Mouse (Mus musculus): Measurements from ENCODE around the gene Slc29a2.

Gene Slc29a2

GRCm38 (mm10) chr19:5032686-5033085, 9.0 kb downstream of the Slc29a2 start:
- in situ Hi-C loops (cut with MseI, MboI) = no loop called here

GRCm38 (mm10) chr19:5036577-5036976, 12.9 kb downstream of the Slc29a2 start:
- in situ Hi-C loops (cut with MseI, MboI) = no loop called here

DNA sequence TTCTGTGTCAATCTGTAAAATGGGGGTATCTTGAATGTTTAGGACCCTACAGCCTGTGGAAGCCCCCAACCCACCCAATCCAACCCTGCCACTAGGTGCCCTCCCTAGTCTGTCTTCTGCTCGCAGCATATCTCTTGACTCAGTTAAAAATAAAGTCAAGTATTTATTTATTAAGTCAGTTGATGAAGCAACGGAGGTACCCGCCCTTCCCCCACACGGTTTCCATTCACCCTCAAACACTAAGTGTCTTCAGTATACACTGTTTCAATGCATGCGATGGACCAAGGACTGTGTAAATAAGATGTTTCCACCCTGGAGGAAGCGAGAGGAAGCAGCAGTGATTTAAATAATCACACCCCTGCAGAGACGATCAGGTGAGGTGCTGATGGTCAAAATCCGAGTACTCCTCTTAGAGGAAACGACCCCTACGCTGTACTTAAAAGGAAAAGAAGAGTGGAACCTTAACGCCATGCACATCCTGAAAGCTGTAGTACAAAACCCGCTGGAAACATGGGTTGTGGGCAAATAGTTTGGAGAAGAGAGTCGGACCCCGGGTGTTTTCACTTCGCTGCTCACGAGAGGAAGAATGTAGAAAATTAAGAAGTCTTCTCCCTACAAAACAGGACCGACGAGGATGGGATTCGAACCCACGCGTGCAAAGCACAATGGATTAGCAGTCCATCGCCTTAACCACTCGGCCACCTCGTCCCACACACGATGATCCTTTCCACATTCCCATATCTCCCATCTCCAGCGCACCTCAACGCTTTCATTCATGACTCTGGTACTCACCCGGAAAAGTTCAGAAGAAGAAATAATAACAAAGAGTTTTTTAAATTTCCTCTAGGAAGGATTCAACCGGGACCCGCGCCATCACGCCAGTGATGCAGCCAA, 14.3 kb downstream of the Slc29a2 start:
- in situ Hi-C loops (cut with MseI, MboI) = no loop called here

GRCm38 (mm10) chr19:5038709-5039156, 15.1 kb downstream of the Slc29a2 start, which contains the start of the genes B4gat1 and AC124502.3:
TSS of gene B4gat1 (plus strand) at chr19:5038826.
TSS of gene AC124502.3 (plus strand) at chr19:5038891.
- in situ Hi-C loops (cut with MseI, MboI) = no loop called here

DNA sequence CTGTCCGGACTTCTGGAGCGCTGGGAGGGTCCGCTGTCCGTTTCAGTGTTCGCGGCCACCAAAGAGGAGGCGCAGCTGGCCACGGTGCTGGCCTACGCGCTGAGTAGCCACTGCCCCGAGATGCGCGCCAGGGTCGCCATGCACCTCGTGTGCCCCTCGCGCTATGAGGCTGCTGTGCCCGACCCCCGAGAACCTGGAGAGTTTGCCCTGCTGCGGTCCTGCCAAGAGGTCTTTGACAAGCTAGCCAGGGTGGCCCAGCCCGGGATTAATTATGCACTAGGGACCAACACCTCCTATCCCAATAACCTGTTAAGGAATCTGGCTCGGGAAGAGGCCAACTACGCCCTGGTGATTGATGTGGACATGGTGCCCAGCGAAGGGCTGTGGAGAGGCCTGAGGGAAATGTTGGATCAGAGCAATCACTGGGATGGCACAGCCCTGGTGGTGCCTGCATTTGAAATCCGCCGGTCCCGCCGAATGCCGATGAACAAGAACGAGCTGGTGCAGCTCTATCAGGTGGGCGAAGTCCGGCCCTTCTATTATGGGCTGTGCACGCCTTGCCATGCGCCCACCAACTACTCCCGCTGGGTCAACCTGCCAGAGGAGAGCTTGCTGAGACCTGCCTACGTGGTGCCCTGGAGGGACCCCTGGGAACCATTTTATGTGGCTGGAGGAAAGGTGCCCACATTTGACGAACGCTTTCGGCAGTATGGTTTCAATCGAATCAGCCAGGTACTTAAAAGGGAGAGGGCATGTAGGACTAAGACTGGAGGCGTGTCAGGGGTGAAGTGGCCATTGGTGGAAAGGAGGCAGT, 15.8 kb downstream of the Slc29a2 start:
- in situ Hi-C loops (cut with MseI, MboI) = no loop called here

- in situ Hi-C loops (cut with MseI, MboI) = no loop called here
Measured at GRCm38 (mm10) chr19:5040862-5041523, 17.3 kb downstream of the Slc29a2 start, which contains the start of gene Brms1. TSS of gene Brms1 (plus strand) at chr19:5041354.

DNA sequence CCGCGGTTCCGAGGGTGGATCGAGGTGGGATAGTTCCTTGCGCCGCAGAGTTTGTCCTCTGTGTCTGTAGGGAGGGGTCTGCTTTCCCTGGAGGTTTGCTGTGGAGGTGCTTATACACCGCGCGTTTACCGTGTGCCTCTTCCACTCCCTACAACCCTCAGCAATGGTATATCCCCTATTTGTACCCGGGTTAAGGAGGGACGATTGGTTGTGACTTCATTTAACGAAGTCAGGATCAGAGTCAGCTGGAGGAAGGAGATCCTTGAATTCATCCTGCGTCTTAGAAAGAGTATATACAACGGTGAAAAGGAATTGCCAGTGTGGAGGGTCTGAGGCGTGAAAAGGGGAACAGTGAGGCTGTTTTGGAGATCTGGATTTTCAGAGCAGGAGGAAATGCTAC, 17.9 kb downstream of the Slc29a2 start:
- in situ Hi-C loops (cut with MseI, MboI) = no loop called here

DNA sequence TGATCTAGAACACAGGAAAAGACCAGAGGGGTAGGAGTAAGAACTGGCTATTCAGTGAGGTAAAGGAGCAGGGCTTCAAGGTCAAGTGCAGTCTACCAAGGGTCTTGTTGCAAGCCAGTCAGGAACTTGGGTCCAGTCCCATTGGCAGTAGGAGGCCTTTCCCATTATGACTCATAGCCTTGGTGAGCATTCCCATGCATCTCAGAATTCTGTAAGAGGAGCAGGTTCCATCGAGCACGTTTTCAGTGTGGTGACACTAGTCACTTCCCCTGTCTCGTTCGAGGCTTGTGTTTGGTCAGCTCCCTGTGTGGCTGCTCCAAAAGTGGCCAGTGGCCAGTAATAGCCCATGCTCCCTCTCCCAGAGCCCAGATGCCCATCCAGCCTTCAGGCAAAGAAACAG, 21.9 kb downstream of the Slc29a2 start:
- in situ Hi-C loops (cut with MseI, MboI) = no loop called here

- in situ Hi-C loops (cut with MseI, MboI) = no loop called here
Measured at GRCm38 (mm10) chr19:5048138-5049056, 24.7 kb downstream of the Slc29a2 start.

GRCm38 (mm10) chr19:5049325-5049724, 25.7 kb downstream of the Slc29a2 start:
- in situ Hi-C loops (cut with MseI, MboI) = no loop called here

DNA sequence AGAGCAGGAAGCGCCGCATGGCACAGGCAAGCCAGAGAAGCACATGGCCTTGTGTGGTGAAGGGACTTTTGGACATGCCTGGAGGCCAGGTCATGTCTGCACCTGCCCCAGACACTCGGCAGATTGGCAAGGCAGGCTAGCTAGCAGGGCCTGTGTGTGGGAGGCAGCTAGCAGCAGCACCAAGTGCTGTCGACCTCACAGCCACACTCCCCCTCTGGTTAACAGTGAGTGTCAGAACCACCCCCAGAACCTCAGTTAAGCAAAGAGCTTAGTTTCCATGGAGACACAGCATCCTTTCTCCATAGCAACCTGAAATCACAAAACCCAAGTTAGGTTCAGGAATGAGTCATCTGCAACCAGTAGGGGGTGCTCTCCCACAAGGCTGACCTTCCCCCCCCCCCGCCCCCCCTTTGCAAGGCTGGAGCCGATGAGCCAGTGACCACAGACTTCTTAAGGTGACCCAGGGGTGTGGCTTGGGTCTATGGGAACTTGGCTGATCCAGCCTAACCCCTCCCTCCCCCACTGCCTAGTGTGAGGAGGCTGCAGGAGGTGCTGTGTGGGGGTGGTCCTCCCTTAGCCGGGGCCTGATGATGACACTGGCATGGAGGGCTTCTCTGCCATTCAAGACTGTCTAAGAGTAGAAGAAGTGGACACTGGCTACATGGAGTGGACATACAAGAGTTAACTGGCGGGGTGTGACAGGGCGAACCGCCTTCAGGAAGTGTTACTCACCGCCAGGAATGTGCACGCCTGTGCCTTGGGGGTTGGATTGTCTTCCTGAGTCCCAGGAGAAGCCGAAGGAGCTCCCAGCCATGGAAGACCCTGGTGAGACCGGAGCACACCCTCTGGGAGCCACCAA, 26.6 kb downstream of the Slc29a2 start, which contains the start of gene Rin1:
Gene Rin1 (plus strand): TSS at position 435 of the 859 bp plus-strand sequence.
- in situ Hi-C loops (cut with MseI, MboI) = no loop called here

GRCm38 (mm10) chr19:5051031-5051430, 27.4 kb downstream of the Slc29a2 start:
- in situ Hi-C loops (cut with MseI, MboI) = no loop called here

- in situ Hi-C loops (cut with MseI, MboI) = no loop called here
Measured at GRCm38 (mm10) chr19:5051515-5051914, 27.9 kb downstream of the Slc29a2 start.

DNA sequence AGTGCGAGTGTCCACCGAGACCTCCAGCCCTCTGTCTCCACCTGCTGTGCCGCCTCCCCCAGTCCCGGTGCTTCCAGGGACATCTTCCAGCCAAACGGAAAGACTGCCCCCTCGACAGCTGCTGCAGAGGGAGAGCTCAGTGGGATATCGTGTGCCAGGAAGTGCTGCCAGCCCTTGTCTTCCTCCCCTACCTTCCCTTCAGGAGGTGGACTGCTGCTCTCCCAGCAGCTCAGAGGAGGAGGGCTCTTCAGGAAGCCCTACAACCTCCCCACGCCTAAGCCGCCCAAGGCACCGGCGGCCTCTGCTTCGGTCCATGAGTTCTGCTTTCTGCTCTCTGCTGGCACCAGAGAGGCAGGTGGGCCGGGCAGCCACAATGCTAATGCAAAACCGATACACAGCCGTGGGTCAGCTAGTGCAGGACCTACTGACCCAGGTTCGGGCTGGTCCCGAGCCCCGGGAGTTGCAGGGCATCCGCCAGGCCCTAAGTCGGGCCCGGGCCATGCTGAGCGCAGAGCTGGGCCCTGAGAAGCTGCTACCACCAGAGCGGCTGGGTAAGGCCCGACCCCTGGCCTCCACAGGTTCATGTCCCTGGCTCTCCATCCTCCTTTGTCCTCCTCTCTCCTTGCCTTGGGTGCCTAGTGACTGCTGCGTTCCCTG, 28.6 kb downstream of the Slc29a2 start:
- in situ Hi-C loops (cut with MseI, MboI) = no loop called here

DNA sequence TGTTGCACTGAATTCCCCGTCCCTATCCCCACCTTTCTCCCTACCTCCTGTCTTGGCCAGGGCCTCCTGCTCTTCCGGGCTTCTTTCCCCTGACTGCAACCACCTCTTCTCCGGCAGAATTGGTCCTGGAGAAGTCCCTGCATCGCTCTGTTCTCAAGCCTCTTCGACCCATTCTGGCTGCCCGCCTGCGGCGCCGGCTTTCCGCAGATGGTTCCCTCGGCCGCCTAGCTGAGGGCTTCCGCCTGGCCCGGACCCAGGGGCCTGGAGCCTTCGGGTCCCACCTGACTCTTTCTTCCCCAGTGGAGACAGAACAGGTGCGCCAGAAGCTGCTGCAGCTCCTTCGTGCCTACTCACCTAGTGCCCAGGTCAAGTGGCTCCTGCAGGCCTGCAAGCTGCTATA, 29.2 kb downstream of the Slc29a2 start:
- in situ Hi-C loops (cut with MseI, MboI) = no loop called here

- in situ Hi-C loops (cut with MseI, MboI) = no loop called here
Measured at GRCm38 (mm10) chr19:5053909-5054308, 30.2 kb downstream of the Slc29a2 start.

DNA sequence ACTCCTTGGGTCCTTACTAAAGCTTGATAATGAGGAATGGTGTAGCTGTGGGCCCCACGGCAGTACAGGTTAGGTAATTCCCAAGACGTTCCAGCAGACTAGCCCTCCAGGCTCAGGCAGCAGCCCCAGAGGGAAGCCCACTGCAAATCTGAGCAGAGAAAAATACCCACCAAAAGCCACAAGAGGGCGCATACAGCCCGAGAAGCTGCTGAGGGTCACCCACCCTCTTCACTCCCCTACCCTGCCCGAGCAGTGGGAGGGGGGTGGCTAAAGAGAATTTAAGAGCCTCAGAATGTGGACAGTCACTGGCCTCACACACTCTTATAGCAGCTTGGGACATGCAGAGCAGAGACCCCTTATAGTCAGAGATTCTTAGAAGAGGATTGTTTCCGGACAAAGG, 32.6 kb downstream of the Slc29a2 start:
- in situ Hi-C loops (cut with MseI, MboI) = no loop called here

GRCm38 (mm10) chr19:5057876-5058775, 34.5 kb downstream of the Slc29a2 start:
- in situ Hi-C loops (cut with MseI, MboI) = no loop called here

All from mouse trophoblast stem cell (cell line).